Mouse (Mus musculus) layer of hippocampus, adult 8-10 months (tissue): ENCODE data around the gene Nsg1. TPM values are rescaled to one million over a fixed set of nuclear protein-coding genes. Genes with fewer than 3 reads are reported as not detected.

ENCODE experiments used
- total RNA-seq, 4 experiments: library from RNA; stranded (reverse); gene quantifications; 2 replicates each; pipeline ENCODE4 v1.2.4; 2022

Gene Nsg1
- total RNA-seq, 4 experiments from 2014 or later, result 361 to 451 (median 407) TPM

Other genes with a start within 250 kb of the Nsg1 start
- 10 to 100 TPM; 33.8 to 42.2 (median 38.1) TPM for gene Stx18, start 121.2 kb downstream of the Nsg1 start, total RNA-seq
- gene Zbtb49, start 60.5 kb upstream of the Nsg1 start, total RNA-seq, result 10 to 100 TPM; 17.1 to 21.8 (median 21.0) TPM
- gene Lyar, start 60.6 kb upstream of the Nsg1 start, total RNA-seq, result 10 to 100 TPM in 2 of 4 experiments, 1 to 10 TPM in 2; 7.5 to 11.5 (median 10.0) TPM
- gene Tmem128, start 100.3 kb upstream of the Nsg1 start, total RNA-seq, result 10 to 100 TPM; 29.0 to 34.0 (median 30.1) TPM
- not detected for gene Otop1, start 116.1 kb upstream of the Nsg1 start, total RNA-seq
- gene Drd5, start 159.5 kb upstream of the Nsg1 start, total RNA-seq, result 10 to 100 TPM; 11.7 to 14.1 (median 12.9) TPM